ENCODE assay signal across 15 mouse cellular contexts in the genomic region with DNA sequence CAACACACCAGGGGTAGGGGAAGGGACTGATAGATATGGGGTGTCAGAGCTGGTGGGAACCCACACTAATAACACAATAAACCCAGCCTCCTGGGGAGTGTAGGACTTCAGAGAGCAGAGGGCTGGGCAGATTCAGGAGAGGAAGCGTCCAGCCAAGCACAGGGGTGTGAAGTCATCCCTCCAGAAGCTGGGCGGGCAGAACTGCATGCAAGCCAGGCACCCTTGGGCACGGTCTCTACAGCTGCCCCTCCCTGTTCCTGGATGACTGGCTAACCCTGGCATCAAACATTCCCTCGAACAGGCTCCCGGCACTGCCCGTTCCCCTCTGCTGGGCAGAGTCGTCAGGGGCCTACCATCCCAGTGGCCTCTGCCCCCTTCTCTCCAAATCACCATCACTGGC. TPM values are rescaled to one million over a fixed set of nuclear protein-coding genes. Genes with fewer than 3 reads are reported as not detected.
DNase-seq lines count a peak whose midpoint lies in the region; ATAC-seq and TF ChIP-seq lines count a peak whose summit lies in the region.
"Had no signal": no experiment of that assay in that cellular context is flagged by ENCODE, and none has a peak within 500 bp of the region (broad histone marks: within the 10 kb centered on the region; RNA-seq: fewer than 3 reads in every experiment).

No protein-coding gene starts in this region.

- H3K27me3 ChIP-seq in heart, adult 2 months (ENCODE audit: control insufficient read depth, insufficient read depth, low read length): no peaks in the 10 kb centered on the region
- no peaks in the 10 kb centered on the region for H3K27me3 ChIP-seq in Patski
- H3K27me3 ChIP-seq: midbrain, embryonic 12.5 days; neural tube, embryonic 12.5 days had no signal

- no peak for TF ChIP-seq POLR2A in heart, adult 2 months (IDR thresholded peaks at IDR 0.05; ENCODE audit: insufficient read depth, low read depth, low read length)

- peaks cover 29% of the 10 kb centered on the region for H3K4me1 ChIP-seq in heart, adult 2 months (ENCODE audit: control insufficient read depth, insufficient read depth, low read length)

- in situ Hi-C loops in Patski (cut with MboI; ENCODE audit: low pct_unique_long_range_greater_than_20kb): loop anchor here (5.0 to 25.0 kb wide), 2 partner anchors 86 to 806 kb away; a partner anchor contains a TSS

- TF ChIP-seq CTCF in heart, adult 2 months (IDR thresholded peaks at IDR 0.05): no peak
- no peak for TF ChIP-seq CTCF in Patski (IDR thresholded peaks at IDR 0.05)

- DNase-seq in heart, adult 2 months: peak in 1 of 2 experiments; percentile 56
- no peak for DNase-seq in heart, postnatal 10 days
- no peak for DNase-seq in Patski (ENCODE audit: low read depth, low spot score)
- peak; percentile 54 for DNase-seq in kidney, postnatal 14 days
- peak; percentile 85 for DNase-seq in lung, postnatal 36 days
- no peak for DNase-seq in left cerebral cortex, postnatal 25 days (ENCODE audit: low spot score in 2 of 2)
- no peak for DNase-seq in left cerebral cortex, adult 8-10 months (ENCODE audit: low spot score in 2 of 2)
- no peak for DNase-seq in B cell, adult 2 months
- DNase-seq: adrenal gland, adult 2 months; cerebellum, adult 11-12 months; gastrocnemius, postnatal 25 days; thymus, adult 2 months had no signal

- 64% methylated on average over 7 of the region's 7 CpGs for WGBS in heart, adult 2 months

- no peaks in the 10 kb centered on the region for H3K36me3 ChIP-seq in heart, adult 2 months (ENCODE audit: control insufficient read depth, insufficient read depth, low read length)
- H3K36me3 ChIP-seq: midbrain, embryonic 12.5 days; neural tube, embryonic 12.5 days had no signal

- intact Hi-C loops in heart, adult 2 months (cut with DNase I): loop anchor here (5.0 to 10.0 kb wide), 2 partner anchors 276 to 333 kb away; no protein-coding TSS in a partner anchor
- intact Hi-C loops in heart, postnatal 10 days (cut with DNase I): loop anchor here (2.0 to 10.0 kb wide), 2 partner anchors 125 to 273 kb away; no protein-coding TSS in a partner anchor
- intact Hi-C loops in left cerebral cortex, postnatal 25 days (cut with DNase I): loop anchor here (5.0 kb wide), 1 partner anchor 46 kb away; no protein-coding TSS in a partner anchor

- TF ChIP-seq EP300 in heart, adult 2 months (IDR thresholded peaks at IDR 0.05; ENCODE audit: insufficient read depth, low read depth, low read length): no peak

- CTCF ChIA-PET in Patski (lab: Charles Lee): interaction anchor here (0.9 to 1.3 kb wide), 3 partner anchors 10 to 12 kb away, joined by 3 read pairs; no protein-coding TSS in a partner anchor

- no peak overlapping the region for H3K9ac ChIP-seq in heart, adult 2 months (ENCODE audit: low read depth, low read length)
- H3K9ac ChIP-seq: liver, embryonic 14.5 days; midbrain, embryonic 12.5 days; neural tube, embryonic 12.5 days had no signal

- H3K4me3 ChIP-seq in heart, adult 2 months: no peak overlapping the region
- H3K4me3 ChIP-seq: midbrain, embryonic 12.5 days; neural tube, embryonic 12.5 days had no signal

- peak overlapping the region; percentile 90 for H3K27ac ChIP-seq in heart, adult 2 months
- H3K27ac ChIP-seq: liver, embryonic 14.5 days; midbrain, embryonic 12.5 days; neural tube, embryonic 12.5 days had no signal

- 0 out of 2 replicates have a peak, but pooled peaks cover 1% of the 10 kb centered on the region for H3K79me2 ChIP-seq in heart, adult 2 months (replicated peaks; ENCODE audit: control insufficient read depth, insufficient read depth, low read length)

- ATAC-seq in Patski: peak; percentile 63

- POLR2A ChIA-PET in Patski (lab: Charles Lee): no interaction called here

RNA-seq across cellular contexts. Expression of a gene that starts 13.0 kb away (rescaled TPM):
- total RNA-seq in heart, adult 2 months (2021): 10 to 100 TPM; 10.5 to 11.5 TPM
- 13.5 and 21.5 TPM in 2 replicates for polyA plus RNA-seq in heart, adult 2 months (2012; rRNA removed)
- total RNA-seq in heart, postnatal 10 days (2021): 10 to 100 TPM; 15.8 to 17.6 TPM
- 27.6 TPM for polyA plus RNA-seq in Patski (2021)
- 10 to 100 TPM; 19.0 to 20.9 TPM for total RNA-seq in left cerebral cortex, postnatal 25 days (2021)
- total RNA-seq in left cerebral cortex, adult 8-10 months (2022): 10 to 100 TPM; 22.1 to 26.3 (median 23.2) TPM

Comparison
In these comparisons a context has a peak if more than half of its experiments do, and no peak if none do; other contexts are left out.
1. DNase-seq: peak in kidney, postnatal 14 days (single experiment) and lung, postnatal 36 days (single experiment); none in heart, postnatal 10 days (0 of 2), Patski (single experiment), left cerebral cortex, postnatal 25 days (0 of 2), left cerebral cortex, adult 8-10 months (0 of 2) and B cell, adult 2 months (0 of 2).